Mouse (Mus musculus) layer of hippocampus, postnatal 10 days (tissue): ENCODE results near the gene Atp5b. TPM values are rescaled to one million over a fixed set of nuclear protein-coding genes. Genes with fewer than 3 reads are reported as not detected.
"Not testable (repeated sequence)": the region's sequence is repeated elsewhere in the genome, so short reads cannot be mapped to it uniquely, and the experiment has no call there.

Source experiments
- DNase-seq, 2 experiments: peaks; one replicate each; pipeline ENCODE4 v3.0.0; 2021; ENCODE audit warnings: low spot score in 2 of 2
- total RNA-seq, 2 experiments: library from RNA; stranded (reverse); gene quantifications; 2 replicates each; pipeline ENCODE4 v1.2.3; 2021

Atp5b gene
- total RNA-seq, 2 experiments from 2014 or later = 1,650 to 1,701 TPM

GRCm38 (mm10) chr10:128066072-128066471 lies 17.0 kb upstream of the Atp5b start:
- no peak for DNase-seq

- DNase-seq = no peak
Observed at GRCm38 (mm10) chr10:128069201-128069600, 13.9 kb upstream of the Atp5b start.

GRCm38 (mm10) chr10:128070432-128070831 lies 12.6 kb upstream of the Atp5b start:
- not testable (repeated sequence) for DNase-seq

- DNase-seq = not testable (repeated sequence)
Observed at GRCm38 (mm10) chr10:128078269-128078668, 4.8 kb upstream of the Atp5b start.

- DNase-seq = no peak
Observed at GRCm38 (mm10) chr10:128080496-128080895, 2.6 kb upstream of the Atp5b start.

DNA sequence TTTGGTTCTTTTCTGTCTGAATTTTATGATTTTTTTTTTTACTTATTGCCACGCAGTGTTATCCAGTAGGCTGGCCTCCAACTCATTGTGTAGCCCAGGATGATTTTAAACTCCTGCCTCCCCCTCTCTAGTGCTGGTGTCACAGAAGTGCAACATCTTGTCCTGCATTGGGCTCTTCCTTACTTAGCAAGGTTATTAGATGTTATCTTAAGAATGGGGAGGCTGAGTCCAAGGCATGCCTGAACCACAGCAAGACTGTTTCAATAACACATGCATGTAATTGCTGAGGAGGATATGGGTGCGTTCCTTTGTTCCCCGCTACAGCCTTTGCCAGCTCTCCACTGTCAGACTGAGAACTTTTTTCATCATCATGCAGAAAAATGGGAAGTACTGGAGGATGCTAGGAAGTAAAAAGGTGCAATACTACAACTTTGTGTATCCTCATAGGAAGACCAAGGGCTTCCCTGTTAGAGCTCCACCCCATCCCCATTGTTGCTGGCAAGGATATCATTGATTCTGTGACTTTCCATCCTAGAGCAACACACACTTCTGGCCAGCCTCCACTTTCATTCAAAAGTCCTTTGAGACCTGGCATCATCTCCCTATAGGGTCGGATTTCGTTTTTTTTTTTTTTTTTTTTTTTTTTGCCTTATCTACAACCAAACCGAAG lies 1.1 kb upstream of the Atp5b start:
- no peak for DNase-seq

- no peak for DNase-seq
Observed at GRCm38 (mm10) chr10:128082477-128082808, 630 bp upstream of the Atp5b start.

GRCm38 (mm10) chr10:128083688-128084087 lies 615 bp downstream of the Atp5b start:
- DNase-seq = no peak

- no peak for DNase-seq
Observed at GRCm38 (mm10) chr10:128084160-128084559, 1.1 kb downstream of the Atp5b start.

DNA sequence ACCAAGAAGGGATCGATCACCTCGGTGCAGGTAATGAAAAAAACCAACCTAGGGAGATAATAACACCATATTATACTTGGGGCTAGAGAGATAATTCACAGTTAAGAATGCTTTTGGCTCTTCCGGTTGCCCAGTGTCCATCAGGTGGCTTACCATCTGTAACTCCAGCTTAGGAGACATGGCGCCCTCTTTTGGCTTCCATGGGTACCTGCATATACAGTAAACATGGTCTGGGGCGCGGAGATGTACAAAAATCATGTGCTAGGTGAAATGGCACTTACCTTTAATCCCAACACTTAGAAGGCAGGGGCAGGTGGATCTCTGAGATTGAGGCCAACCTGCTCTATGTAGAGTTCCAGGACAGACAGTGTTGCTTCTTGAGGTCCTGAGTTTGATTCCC lies 3.3 kb downstream of the Atp5b start:
- DNase-seq = peak in 1 of 2 experiments; percentile 24

DNA sequence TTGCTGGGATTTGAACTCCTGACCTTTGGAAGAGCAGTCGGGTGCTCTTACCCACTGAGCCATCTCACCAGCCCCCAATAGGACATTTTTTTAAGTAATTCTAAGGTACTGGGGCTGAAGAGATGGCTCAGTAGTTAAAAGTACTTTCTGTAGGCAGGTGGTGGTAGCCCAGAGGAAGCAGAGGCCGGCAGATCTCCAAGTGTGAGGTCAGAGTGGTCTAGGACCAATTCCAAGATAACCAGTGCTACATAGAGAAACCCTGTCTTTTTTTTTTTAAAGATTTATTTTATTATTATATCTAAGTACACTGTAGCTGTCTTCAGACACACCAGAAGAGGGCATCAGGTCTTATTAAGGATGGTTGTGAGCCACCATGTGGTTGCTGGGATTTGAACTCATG lies 4.1 kb downstream of the Atp5b start:
- DNase-seq = not testable (repeated sequence)

GRCm38 (mm10) chr10:128088181-128088580 lies 5.1 kb downstream of the Atp5b start:
- no peak for DNase-seq

GRCm38 (mm10) chr10:128089842-128090241 lies 6.8 kb downstream of the Atp5b start:
- no peak for DNase-seq

GRCm38 (mm10) chr10:128090651-128091563 lies 7.8 kb downstream of the Atp5b start:
- peak; percentile 93 for DNase-seq

GRCm38 (mm10) chr10:128091564-128092505 lies 8.8 kb downstream of the Atp5b start, which contains the start of gene Baz2a:
Gene Baz2a (plus strand): TSS chr10:128091577.
- peak in 1 of 2 experiments; percentile 23 for DNase-seq

GRCm38 (mm10) chr10:128092506-128093495 lies 9.7 kb downstream of the Atp5b start:
- peak; percentile 72 to 80 for DNase-seq

DNA sequence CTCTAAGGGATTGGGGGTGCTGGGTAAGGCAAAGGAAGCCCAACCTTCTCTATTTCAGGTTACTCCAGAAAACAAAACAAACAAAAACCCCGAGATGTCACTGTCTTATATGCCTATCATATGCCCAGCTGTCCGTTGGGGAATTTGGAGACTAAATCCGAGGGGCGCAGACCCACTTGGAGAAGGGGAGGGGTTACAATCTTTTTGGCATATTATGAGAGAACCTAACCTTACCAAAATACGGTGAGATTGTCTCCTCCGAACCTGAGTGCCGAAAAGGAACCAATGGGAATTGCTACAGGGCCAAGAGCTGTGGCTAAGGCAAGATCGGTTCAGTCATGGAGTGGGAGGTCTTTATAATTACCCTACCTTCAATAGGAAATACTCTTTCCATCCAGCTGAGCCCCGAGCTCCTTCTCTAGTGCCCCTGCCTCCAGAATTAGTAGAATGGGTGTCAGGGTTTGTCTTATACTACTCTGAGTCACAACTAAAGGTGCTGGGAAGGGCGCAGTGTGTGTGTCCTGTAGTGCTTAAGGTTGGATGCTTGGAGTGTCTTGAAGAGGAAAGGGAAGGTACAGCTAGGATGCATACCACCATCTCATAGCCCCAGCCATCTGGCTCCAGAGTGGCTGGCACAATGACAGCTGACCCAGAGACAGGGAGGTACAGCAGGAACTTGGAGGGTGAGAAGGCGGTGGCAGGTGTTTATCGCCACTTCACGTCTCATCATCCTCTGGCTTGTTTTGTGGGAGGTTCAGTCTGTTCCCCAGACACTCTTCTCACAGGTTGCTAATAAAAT lies 10.6 kb downstream of the Atp5b start:
- peak in 1 of 2 experiments; percentile 13 for DNase-seq

GRCm38 (mm10) chr10:128094340-128094968 lies 11.4 kb downstream of the Atp5b start:
- peak; percentile 54 to 60 for DNase-seq
